Mouse (Mus musculus) retina, adult 2 months (tissue): ENCODE results near the gene Plekhg5.
"Not testable (repeated sequence)": the region's sequence is repeated elsewhere in the genome, so short reads cannot be mapped to it uniquely, and the experiment has no call there.

Experiments used
- DNase-seq: peaks from one replicate; pipeline ENCODE4 v3.0.0-alpha.2; 2012; ENCODE audit warnings: low read depth, low spot score

The Plekhg5 gene

GRCm38 (mm10) chr4:152072121-152072601 is at the start of gene Plekhg5:
Plekhg5 (plus strand) TSS chr4:152072498.
- DNase-seq: no peak

DNA sequence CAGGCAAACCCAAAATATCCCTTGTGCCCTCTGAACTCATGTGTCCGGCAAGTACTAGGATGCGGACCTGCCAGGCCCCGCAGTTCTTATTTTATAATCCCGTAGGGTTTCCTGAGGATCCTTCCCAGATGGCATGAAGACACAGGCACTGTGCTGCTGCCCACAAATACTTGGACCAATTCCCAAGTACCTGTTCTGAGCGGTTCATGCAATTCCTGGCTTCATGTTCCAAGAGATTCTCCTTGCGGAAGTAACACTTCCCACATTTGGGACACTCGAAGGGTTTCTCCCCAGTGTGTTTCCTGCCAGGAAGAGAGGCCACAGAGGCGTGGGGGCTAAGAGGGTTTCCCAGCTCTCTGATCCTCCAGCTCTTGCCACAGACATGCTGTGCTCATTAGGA is 49.8 kb upstream of the Plekhg5 start:
- DNase-seq: no peak

GRCm38 (mm10) chr4:152024525-152024924 is 47.8 kb upstream of the Plekhg5 start:
- no peak for DNase-seq

GRCm38 (mm10) chr4:152026751-152027508 is 45.4 kb upstream of the Plekhg5 start:
- no peak for DNase-seq

DNA sequence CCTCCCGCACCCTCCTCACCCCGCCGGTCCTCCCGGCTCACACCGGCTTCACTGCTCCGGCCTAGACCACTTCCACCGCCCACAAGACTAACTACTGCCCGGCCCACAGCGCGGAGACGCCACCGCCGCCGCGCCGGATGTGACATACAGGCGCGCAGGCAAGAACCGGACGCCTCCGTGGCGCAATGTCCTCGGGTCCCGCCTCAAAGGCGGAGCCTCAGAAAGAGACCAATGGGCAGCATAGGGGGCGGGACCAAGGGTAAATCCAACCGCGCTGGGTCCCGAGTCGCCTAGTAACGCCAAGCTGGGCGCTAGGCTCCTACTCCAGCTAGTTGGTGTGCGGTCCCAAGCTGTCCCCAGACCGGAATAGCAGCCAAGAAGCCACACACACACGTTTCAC is 44.8 kb upstream of the Plekhg5 start, which contains the start of gene Zbtb48:
TSS of gene Zbtb48 (minus strand) at position 148 of the 400 bp plus-strand sequence.
- peak; percentile 93 for DNase-seq

- no peak for DNase-seq
Measured at GRCm38 (mm10) chr4:152028456-152028855, 43.8 kb upstream of the Plekhg5 start.

- DNase-seq: no peak
Measured at GRCm38 (mm10) chr4:152029087-152029486, 43.2 kb upstream of the Plekhg5 start.

DNA sequence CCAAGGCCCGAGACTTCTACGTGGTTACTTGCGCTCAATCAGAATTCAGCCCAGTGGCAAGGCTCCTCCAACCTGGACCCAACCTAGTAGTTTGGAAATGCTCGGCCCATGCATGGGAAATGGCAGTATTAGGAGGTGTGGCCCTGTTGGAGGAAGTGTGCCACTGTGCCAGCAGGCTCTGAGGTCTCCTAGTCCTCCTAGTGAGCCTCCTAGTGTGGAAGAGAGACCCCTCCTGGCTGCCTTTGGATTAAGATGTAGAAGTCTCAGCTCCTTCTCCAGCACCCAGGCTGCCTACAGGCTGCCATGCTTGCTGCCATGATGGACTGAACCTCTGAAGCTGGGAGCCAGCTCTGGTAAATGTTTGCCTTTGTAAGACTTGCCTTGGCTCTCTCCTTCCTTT is 42.3 kb upstream of the Plekhg5 start:
- no peak for DNase-seq

- DNase-seq: no peak
Measured at GRCm38 (mm10) chr4:152032922-152033321, 39.4 kb upstream of the Plekhg5 start.

DNA sequence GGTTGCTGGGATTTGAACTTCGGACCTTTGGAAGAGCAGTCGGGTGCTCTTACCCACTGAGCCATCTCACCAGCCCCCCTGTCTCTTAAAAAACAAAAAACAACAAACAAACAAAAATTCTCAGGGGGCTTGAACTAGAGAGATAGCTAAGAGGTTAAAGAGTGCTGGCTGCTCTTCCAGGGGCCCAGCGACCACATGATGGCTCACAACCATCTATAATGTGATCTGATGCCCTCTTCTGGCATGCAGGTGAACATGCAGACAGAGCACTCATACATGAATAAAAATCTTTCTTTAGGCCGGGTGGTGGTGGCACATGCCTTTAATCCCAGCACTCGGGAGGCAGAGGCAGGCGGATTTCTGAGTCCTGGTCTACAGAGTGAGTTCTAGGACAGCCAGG is 35.8 kb upstream of the Plekhg5 start:
- not testable (repeated sequence) for DNase-seq

DNA sequence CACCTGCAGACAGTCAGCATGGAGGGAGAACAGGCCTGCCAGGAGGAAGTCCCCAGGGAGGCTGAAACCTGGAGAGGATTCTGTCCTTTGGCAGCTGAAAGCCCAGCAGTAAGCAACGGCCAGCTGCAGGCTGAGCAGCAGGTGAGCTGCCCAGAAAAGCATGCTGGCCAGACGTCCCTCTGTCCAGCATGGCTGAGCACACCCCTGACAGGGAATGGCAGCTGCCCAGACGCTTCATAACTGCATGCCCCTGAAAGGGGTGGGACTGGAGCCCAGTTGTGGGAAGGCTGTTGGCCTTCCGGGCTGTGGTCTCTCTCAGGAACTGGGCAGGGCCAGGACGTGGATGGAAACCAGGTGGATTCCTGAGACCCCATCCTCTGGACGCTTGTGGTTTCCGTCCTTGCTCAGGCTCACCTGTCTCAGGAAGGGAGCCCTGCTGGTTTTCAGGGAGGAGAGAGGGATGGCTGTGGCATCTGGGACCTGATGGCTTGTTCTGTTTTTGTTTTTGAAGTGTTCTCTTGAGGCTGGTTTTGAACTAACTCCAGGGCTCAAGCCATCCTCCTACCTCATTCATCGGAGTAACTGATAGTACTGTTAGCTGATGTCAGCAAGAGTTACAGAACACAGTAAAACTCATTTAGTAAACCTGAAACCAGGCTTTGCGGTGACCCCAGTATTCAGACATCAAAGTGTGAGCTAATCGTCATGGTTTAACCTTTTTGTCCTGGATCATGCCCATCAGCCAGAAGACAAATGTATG is 33.9 kb upstream of the Plekhg5 start, which contains the start of gene Tas1r1:
TSS of gene Tas1r1 (minus strand) at position 344 of the 760 bp plus-strand sequence.
- no peak for DNase-seq

DNA sequence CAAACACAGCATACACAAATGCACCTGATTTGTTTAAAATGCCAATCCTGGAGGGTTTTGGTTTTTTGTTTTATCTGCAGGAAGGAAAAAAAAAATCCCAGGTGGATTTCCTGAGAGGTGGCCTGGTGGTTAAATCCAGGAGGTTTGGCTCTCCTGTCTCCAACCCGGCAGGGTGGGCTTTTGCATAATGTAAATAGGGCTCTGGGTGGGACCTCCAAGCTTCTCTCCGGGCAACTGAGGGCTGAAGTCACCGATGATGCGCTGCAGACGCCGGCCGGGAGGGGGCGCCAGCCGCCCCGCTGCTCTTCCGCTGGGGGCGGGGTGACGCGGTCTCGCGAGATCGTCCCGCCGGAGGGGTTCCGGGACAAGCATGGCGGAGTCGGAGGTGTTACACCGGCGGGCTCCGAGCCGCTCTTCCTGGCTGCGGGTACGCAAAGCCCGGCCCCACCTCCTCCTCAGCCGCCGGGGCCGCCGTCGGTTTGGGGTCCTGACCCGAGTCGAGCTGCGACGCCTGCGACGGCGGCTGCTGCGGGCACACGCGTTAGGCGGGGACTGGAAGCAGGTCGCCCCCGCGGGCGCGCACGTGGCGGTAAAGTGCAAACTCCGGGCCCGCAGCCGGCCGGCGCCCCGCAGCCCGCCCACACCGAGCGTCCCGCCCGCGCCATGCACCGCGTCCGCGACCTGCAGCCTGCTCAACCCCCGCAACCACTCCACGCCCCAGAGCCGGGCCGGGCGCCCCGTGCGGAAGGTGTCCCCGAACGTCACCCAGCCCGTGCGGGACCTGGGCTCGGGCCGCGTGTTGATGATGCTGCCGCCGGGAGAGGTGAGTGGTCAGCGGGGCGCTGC is 33.1 kb upstream of the Plekhg5 start, which contains the start of gene Nol9:
TSS of gene Nol9 (plus strand) at position 337 of the 846 bp plus-strand sequence.
- peak; percentile 74 for DNase-seq

DNA sequence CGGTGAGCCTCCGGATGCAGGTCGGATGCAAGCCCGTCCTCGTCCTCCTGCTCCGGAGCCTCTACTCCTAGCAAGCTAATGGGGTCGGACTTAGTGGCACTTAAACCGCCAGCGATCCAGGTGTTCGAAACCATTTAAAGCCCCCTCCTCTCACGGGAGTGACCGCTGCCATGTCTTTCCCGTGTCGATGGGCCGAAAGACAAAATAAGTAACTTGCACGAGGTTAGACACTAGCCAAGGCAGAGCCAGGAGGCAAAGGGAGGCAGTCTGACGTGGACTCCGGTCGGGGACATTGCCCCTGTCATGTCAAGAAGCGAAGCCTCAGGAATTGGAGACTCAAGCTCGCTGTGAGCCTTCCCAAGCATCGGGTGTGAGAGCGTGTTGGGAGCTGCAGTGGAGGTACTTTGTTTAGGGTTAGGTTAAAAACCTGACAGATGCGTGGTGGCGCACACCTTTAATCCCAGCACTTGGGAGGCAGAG is 32.4 kb upstream of the Plekhg5 start:
- DNase-seq: no peak

DNA sequence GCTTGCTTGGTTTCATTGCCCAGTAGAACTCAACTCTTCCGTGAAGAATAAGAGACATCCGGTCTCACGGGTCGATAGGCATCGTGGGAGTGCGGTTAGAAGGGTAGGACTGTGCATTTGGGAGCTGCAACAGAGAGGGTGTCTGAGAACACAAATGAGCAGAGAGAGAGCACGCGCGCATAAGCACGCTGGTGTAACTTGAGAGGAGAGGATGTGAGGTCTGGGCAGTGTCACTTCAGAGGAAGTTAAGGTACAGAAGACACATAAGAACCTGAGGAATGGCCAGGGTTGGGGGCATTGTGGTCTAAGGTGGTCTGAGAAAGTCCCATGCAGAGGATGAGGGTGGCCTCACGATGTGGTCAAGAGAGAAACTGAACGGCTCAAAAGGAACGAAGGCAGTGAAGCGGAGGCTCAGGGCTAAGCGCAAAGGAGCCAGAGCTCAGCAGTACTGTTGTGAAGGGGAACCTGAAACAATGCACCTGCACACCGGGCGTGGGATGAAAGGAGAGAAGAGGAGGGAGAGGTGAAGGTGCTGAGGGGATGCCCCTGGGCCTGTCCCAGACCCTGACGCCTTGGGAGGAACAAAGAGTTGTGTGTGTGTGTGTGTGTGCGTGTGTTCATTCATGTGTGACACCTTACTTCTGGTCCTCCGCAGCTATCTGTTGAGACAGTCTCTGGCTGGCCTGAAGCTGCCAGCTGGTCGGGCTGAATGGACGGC is 30.2 kb upstream of the Plekhg5 start:
- no peak for DNase-seq

DNA sequence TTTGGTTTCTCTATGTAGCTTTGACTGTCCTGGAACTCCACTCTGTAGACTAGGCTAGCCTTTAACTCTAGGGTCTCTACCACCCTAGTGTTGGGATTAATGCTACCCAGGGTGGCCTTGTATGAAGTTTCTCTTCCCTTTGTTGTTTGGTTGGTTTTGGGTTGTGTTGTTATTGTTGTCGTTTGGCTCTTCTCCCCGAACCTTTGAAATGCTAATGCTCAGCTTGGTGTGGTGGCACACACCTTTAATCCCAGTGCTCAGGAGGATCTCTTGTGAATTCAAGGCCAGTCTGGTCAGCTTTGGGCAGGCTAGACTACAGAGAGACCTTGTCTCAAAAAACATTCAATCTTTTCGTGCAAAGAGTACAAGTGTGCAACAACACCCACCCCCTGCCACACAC is 29.1 kb upstream of the Plekhg5 start:
- no peak for DNase-seq

DNA sequence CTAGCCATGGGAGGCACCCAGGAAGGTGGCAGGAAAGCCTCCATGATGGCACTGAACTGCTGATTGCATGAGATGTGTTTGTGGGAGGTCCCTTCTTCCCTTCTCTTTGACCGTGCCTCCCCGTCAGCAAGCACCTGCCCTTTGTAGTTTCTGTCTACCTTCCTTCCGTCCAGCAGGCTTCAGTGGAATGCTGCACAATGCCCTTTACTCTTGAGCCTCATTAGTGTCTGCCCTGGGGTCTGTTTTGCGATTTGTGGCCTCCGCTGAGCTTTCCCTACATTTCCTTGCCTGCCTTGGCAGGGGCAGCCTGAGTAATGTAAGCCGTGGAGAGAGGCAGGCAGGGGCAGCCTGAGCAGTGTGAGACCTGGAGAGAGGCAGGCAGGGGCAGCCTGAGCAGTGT is 27.7 kb upstream of the Plekhg5 start:
- no peak for DNase-seq

GRCm38 (mm10) chr4:152062390-152063110 is 9.7 kb upstream of the Plekhg5 start:
- DNase-seq: no peak

DNA sequence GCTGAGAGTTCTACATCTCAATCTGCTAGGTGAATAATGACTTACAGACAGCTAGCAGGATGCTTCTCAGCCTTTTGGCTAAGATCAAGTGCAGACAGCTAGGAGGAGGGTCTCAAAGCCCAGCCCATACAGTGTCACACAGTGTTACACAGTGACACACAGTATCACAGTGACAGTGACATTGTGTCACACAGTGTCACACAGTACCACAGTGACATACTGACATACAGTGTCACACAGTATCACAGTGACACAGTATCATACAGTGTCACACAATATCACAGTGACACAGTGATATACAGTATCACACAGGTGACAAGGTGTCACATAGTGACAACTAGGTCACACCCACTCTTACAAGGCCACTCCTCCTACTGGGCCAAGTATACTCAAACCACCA is 5.0 kb upstream of the Plekhg5 start:
- DNase-seq: no peak

DNA sequence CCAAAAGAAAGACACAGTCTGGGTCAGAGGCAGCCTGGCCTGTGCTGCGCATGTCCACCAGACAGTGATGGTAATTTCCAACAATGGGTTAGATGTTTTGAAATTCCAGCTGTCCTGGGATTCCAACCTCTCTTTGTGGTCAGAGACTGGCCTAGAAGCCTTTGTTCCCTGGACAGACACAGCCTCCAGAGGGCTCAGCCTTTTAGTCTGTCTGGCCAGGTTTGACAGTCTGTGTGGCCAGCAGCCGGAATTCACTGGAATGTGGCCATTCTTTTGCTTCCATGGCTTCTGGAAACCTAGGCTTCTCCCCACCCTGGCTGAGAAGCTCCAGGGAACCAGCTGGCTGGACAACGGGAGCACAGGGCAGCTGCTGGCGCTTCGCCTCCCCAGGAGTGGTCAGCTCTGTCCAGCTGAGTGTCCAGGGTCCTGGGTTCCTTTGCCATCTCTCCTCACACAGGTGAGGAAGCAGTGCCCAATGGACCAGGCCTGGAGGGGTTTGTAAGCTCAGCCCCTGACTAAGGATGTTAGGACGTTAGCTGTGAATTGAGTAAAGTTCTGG is 4.1 kb upstream of the Plekhg5 start:
- DNase-seq: no peak

DNA sequence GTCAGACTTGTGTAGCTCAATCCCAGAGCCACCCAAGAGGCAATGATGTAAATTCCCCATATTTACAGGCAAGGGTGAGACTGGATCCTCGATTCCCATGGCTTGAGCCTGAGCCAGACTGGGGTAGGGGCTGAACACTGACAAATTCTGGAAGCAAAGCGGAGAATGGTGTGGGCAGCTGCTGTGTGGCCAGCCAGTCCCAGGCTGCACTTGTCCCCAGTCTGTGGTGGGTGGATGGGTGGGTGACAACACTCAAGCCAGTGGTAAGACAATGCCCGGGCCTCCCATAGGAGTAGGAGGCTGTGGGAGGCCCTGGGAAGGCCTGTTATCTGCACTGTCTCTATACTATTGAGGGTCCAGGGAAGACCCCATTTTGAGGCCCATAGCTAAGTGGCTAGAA is 3.1 kb upstream of the Plekhg5 start:
- no peak for DNase-seq
